Mouse (Mus musculus) ES-Bruce4 (cell line): ENCODE measurements at regions not wholly inside any gene's neighbourhood (a gene's known extent, or its start where the extent isn't known, plus 50 kb on each side); places are given as distances from the start of the nearest gene placed in this dataset.

ENCODE experiments used
- CTCF ChIP-seq: IDR thresholded peaks from one replicate; pipeline ENCODE4 v1.8.1; 2011; ENCODE audit warnings: low read depth, low read length
- EP300 ChIP-seq: IDR thresholded peaks from 2 replicates; pipeline ENCODE4 v1.6.1; 2011; ENCODE audit warnings: low read depth, low read length; ENCODE audit not compliant: insufficient read depth
- POLR2A ChIP-seq: IDR thresholded peaks from one replicate; pipeline ENCODE4 v1.8.1; 2011; ENCODE audit warnings: low read length; ENCODE audit not compliant: insufficient read depth

- no peak for TF ChIP-seq CTCF
- TF ChIP-seq EP300 = no peak
- no peak for TF ChIP-seq POLR2A
These were observed 50.8 kb upstream of the Spred1 start for GRCm38 (mm10) chr2:117070348-117070747.
